Mouse (Mus musculus): ENCODE data around the gene Mrps12.

- TF ChIP-seq POLR2A (IDR thresholded peaks at IDR 0.05; ENCODE audit: control insufficient read depth, extremely low read depth, insufficient read depth, low read length, poor library complexity) (no peak), CTCF (IDR thresholded peaks at IDR 0.05; ENCODE audit: borderline replicate concordance, control insufficient read depth, extremely low read depth, insufficient read depth, low read length, poor library complexity) (peak; percentile 16; the same call in 1 of the 2 replicates)
These were observed 48.2 kb downstream of the Mrps12 start for GRCm38 (mm10) chr7:28693321-28693966.

Measured in thymus, adult 2 months (tissue).